Mouse (Mus musculus): ENCODE measurements around the gene Mybl2.
A peak's percentile ranks its signal among the peaks of the same experiment; 100 is the strongest.
"Not testable (repeated sequence)": the region's sequence is repeated elsewhere in the genome, so short reads cannot be mapped to it uniquely, and the experiment has no call there.

Mybl2 gene

GRCm38 (mm10) chr2:163054335-163054840 lies at the start of gene Mybl2:
Gene Mybl2, plus strand, starts transcription at chr2:163054687.
- DNase-seq, result peak; percentile 85 to 87

GRCm38 (mm10) chr2:163007299-163007698 lies 47.2 kb upstream of the Mybl2 start:
- no peak for DNase-seq

GRCm38 (mm10) chr2:163016916-163017743 lies 37.4 kb upstream of the Mybl2 start, which contains the start of gene Ift52:
Gene Ift52, plus strand, starts transcription at chr2:163017354.
- peak; percentile 95 to 97 for DNase-seq

GRCm38 (mm10) chr2:163031289-163031688 lies 23.2 kb upstream of the Mybl2 start:
- no peak for DNase-seq

GRCm38 (mm10) chr2:163031757-163032156 lies 22.7 kb upstream of the Mybl2 start:
- DNase-seq, result no peak

- DNase-seq, result no peak
Measured at GRCm38 (mm10) chr2:163032622-163033021, 21.9 kb upstream of the Mybl2 start.

- no peak for DNase-seq
Measured at GRCm38 (mm10) chr2:163039940-163040339, 14.5 kb upstream of the Mybl2 start.

GRCm38 (mm10) chr2:163048125-163048524 lies 6.4 kb upstream of the Mybl2 start:
- peak; percentile 80 to 88 for DNase-seq

GRCm38 (mm10) chr2:163049116-163049515 lies 5.4 kb upstream of the Mybl2 start:
- DNase-seq, result no peak

GRCm38 (mm10) chr2:163051691-163052090 lies 2.8 kb upstream of the Mybl2 start:
- DNase-seq, result no peak

- no peak for DNase-seq
Measured at GRCm38 (mm10) chr2:163052101-163052500, 2.4 kb upstream of the Mybl2 start.

GRCm38 (mm10) chr2:163052826-163053225 lies 1.7 kb upstream of the Mybl2 start:
- no peak for DNase-seq

- DNase-seq, result peak; percentile 7 to 10
Measured at GRCm38 (mm10) chr2:163054891-163055494, 506 bp downstream of the Mybl2 start.

- DNase-seq, result no peak
Measured at GRCm38 (mm10) chr2:163055715-163056114, 1.2 kb downstream of the Mybl2 start.

- no peak for DNase-seq
Measured at GRCm38 (mm10) chr2:163056584-163056983, 2.1 kb downstream of the Mybl2 start.

GRCm38 (mm10) chr2:163058981-163059380 lies 4.5 kb downstream of the Mybl2 start:
- not testable (repeated sequence) for DNase-seq

- DNase-seq, result no peak
Measured at GRCm38 (mm10) chr2:163060630-163061029, 6.1 kb downstream of the Mybl2 start.

GRCm38 (mm10) chr2:163061203-163062118 lies 7.0 kb downstream of the Mybl2 start:
- no peak for DNase-seq

- DNase-seq, result no peak
Measured at GRCm38 (mm10) chr2:163062119-163062508, 7.6 kb downstream of the Mybl2 start.

GRCm38 (mm10) chr2:163066326-163066725 lies 11.8 kb downstream of the Mybl2 start:
- DNase-seq, result no peak

GRCm38 (mm10) chr2:163067233-163067632 lies 12.7 kb downstream of the Mybl2 start:
- DNase-seq, result no peak

- DNase-seq, result no peak
Measured at GRCm38 (mm10) chr2:163070213-163070612, 15.7 kb downstream of the Mybl2 start.

GRCm38 (mm10) chr2:163071590-163071989 lies 17.1 kb downstream of the Mybl2 start:
- DNase-seq, result no peak
